Comparison of ENCODE assay signal across 11 mouse cellular contexts in genomic region chr6:52085932-52086643, GRCm38 (mm10).
DNase-seq lines count a peak whose midpoint lies in the region; ATAC-seq and TF ChIP-seq lines count a peak whose summit lies in the region.
"Had no signal": no experiment of that assay in that cellular context is flagged by ENCODE, and none has a peak within 500 bp of the region (broad histone marks: within the 10 kb centered on the region; RNA-seq: fewer than 3 reads in every experiment).

No protein-coding gene starts in this region.

- WGBS in kidney, adult 2 months, result 55% methylated on average over 17 of the region's 17 CpGs
- 15% methylated on average over 17 of the region's 17 CpGs for WGBS in heart, embryonic 12.5 days
- 86% methylated on average over 17 of the region's 17 CpGs for WGBS in forebrain, embryonic 14.5 days
- WGBS in forebrain, postnatal 0 days, result 86% methylated on average over 17 of the region's 17 CpGs

- TF ChIP-seq CTCF in kidney, adult 2 months (conservative IDR thresholded peaks at IDR 0.05; ENCODE audit: insufficient read depth, insufficient read length, low read depth, low read length), result 0 out of 2 replicates have a peak, but pooled peaks have one; percentile 11
- no peak for TF ChIP-seq CTCF in forebrain, postnatal 0 days (IDR thresholded peaks at IDR 0.05; ENCODE audit: low read depth)

- H3K27me3 ChIP-seq in kidney, adult 2 months (replicated peaks; ENCODE audit: control insufficient read depth, insufficient read depth, low read length), result no peaks in the 10 kb centered on the region
- H3K27me3 ChIP-seq in heart, embryonic 12.5 days (replicated peaks), result peaks cover 70% of the 10 kb centered on the region
- no peaks in the 10 kb centered on the region for H3K27me3 ChIP-seq in forebrain, embryonic 14.5 days (replicated peaks; ENCODE audit: control insufficient read depth, insufficient read depth, low read length)
- H3K27me3 ChIP-seq in forebrain, postnatal 0 days (ENCODE audit: insufficient read depth, low read length), result no peaks in the 10 kb centered on the region
- H3K27me3 ChIP-seq: hindbrain, embryonic 13.5 days had no signal

- peak; percentile 45; the same call in 1 of the 2 replicates for ATAC-seq in heart, embryonic 12.5 days (ENCODE audit: insufficient number of reproducible peaks, low FRiP score)
- ATAC-seq in frontal cortex, adult (ENCODE audit: low TSS enrichment), result no peak
- ATAC-seq in forebrain, embryonic 14.5 days, result no peak
- no peak for ATAC-seq in forebrain, postnatal 0 days

- no peak overlapping the region for H3K9ac ChIP-seq in heart, embryonic 12.5 days
- no peak overlapping the region for H3K9ac ChIP-seq in forebrain, embryonic 14.5 days (ENCODE audit: low read length)
- H3K9ac ChIP-seq in forebrain, postnatal 0 days, result no peak overlapping the region
- H3K9ac ChIP-seq: hindbrain, embryonic 13.5 days had no signal

- H3K9me3 ChIP-seq in heart, embryonic 12.5 days (replicated peaks), result no peaks in the 10 kb centered on the region
- no peaks in the 10 kb centered on the region for H3K9me3 ChIP-seq in forebrain, embryonic 14.5 days (replicated peaks; ENCODE audit: control insufficient read depth, low read length)
- H3K9me3 ChIP-seq in forebrain, postnatal 0 days (ENCODE audit: low read length), result no peaks in the 10 kb centered on the region
- H3K9me3 ChIP-seq: hindbrain, embryonic 13.5 days had no signal

- H3K27ac ChIP-seq in kidney, adult 2 months (ENCODE audit: insufficient read depth, low read depth, low read length), result no peak overlapping the region
- H3K27ac ChIP-seq in heart, embryonic 12.5 days (ENCODE audit: poor library complexity, severe bottlenecking), result no peak overlapping the region
- H3K27ac ChIP-seq in forebrain, embryonic 14.5 days (ENCODE audit: low read depth, low read length), result no peak overlapping the region
- no peak overlapping the region for H3K27ac ChIP-seq in forebrain, postnatal 0 days (ENCODE audit: low read depth, low read length)
- H3K27ac ChIP-seq: hindbrain, embryonic 13.5 days had no signal

- H3K4me1 ChIP-seq in kidney, adult 2 months (ENCODE audit: control insufficient read depth, insufficient read depth, low read length), result no peaks in the 10 kb centered on the region
- H3K4me1 ChIP-seq in heart, embryonic 12.5 days (replicated peaks), result peaks cover 6% of the 10 kb centered on the region; the same call in 1 of the 2 replicates
- no peaks in the 10 kb centered on the region for H3K4me1 ChIP-seq in forebrain, embryonic 14.5 days (ENCODE audit: control insufficient read depth, insufficient read depth, low read length)
- H3K4me1 ChIP-seq in forebrain, postnatal 0 days (ENCODE audit: insufficient read depth), result no peaks in the 10 kb centered on the region
- H3K4me1 ChIP-seq: hindbrain, embryonic 13.5 days had no signal

- no peaks in the 10 kb centered on the region for H3K36me3 ChIP-seq in kidney, adult 2 months (ENCODE audit: control insufficient read depth, insufficient read depth, low read length)
- H3K36me3 ChIP-seq in heart, embryonic 12.5 days, result no peaks in the 10 kb centered on the region
- no peaks in the 10 kb centered on the region for H3K36me3 ChIP-seq in forebrain, embryonic 14.5 days (ENCODE audit: control insufficient read depth, insufficient read depth, low read length)
- H3K36me3 ChIP-seq in forebrain, postnatal 0 days (ENCODE audit: insufficient read depth), result no peaks in the 10 kb centered on the region
- H3K36me3 ChIP-seq: hindbrain, embryonic 13.5 days had no signal

- H3K4me2 ChIP-seq in heart, embryonic 12.5 days, result peak overlapping the region; percentile 30
- no peak overlapping the region for H3K4me2 ChIP-seq in forebrain, embryonic 14.5 days (ENCODE audit: low read length)
- no peak overlapping the region for H3K4me2 ChIP-seq in forebrain, postnatal 0 days (ENCODE audit: low read depth)
- H3K4me2 ChIP-seq: hindbrain, embryonic 13.5 days had no signal

- DNase-seq in kidney, adult 2 months, result peak; percentile 47
- DNase-seq in kidney, adult 18-20 months, result no peak
- DNase-seq in kidney, postnatal 14 days, result peak; percentile 75
- peak; percentile 20 for DNase-seq in skeletal muscle tissue, adult 2 months (ENCODE audit: low read depth, low spot score)
- no peak for DNase-seq in forebrain, embryonic 14.5 days (ENCODE audit: low spot score)
- DNase-seq in forebrain, postnatal 0 days, result no peak
- DNase-seq: layer of hippocampus, postnatal 36 days; right cerebral cortex, postnatal 14 days had no signal

- TF ChIP-seq POLR2A in kidney, adult 2 months (IDR thresholded peaks at IDR 0.05; ENCODE audit: low read depth, low read length), result no peak

- H3K4me3 ChIP-seq in kidney, adult 2 months (ENCODE audit: insufficient read depth, low read depth, low read length), result no peak overlapping the region
- no peak overlapping the region for H3K4me3 ChIP-seq in heart, embryonic 12.5 days
- no peak overlapping the region for H3K4me3 ChIP-seq in forebrain, embryonic 14.5 days (ENCODE audit: low read depth, low read length)
- no peak overlapping the region for H3K4me3 ChIP-seq in forebrain, postnatal 0 days (ENCODE audit: low read depth, low read length)
- H3K4me3 ChIP-seq: hindbrain, embryonic 13.5 days had no signal

Comparison
In these comparisons a context has a peak if more than half of its experiments do, and no peak if none do; other contexts are left out.
1. DNase-seq: peak in kidney, adult 2 months (single experiment), kidney, postnatal 14 days (single experiment) and skeletal muscle tissue, adult 2 months (single experiment); none in kidney, adult 18-20 months (single experiment), forebrain, embryonic 14.5 days (single experiment) and forebrain, postnatal 0 days (single experiment).